Mouse (Mus musculus): ENCODE data around the gene Ehmt1. TPM values are rescaled to one million over a fixed set of nuclear protein-coding genes. Genes with fewer than 3 reads are reported as not detected.
A peak's percentile ranks its signal among the peaks of the same experiment; 100 is the strongest.
"Not testable (repeated sequence)": the region's sequence is repeated elsewhere in the genome, so short reads cannot be mapped to it uniquely, and the experiment has no call there.

Ehmt1 gene
- polyA plus RNA-seq (2015; fragmentation: Nextera tagmentation; extraction: Ambion mirVana), result 88.4 and 93.2 TPM in 2 replicates

- H3K27ac ChIP-seq, result peak within 1 kb of the TSS; percentile 96
- H3K4me2 ChIP-seq, result peak within 1 kb of the TSS; percentile 57
- H3K36me3 ChIP-seq, result 0 out of 2 replicates have a peak, but pooled peaks cover 5% of the 10 kb centered on the region
- peaks cover 15% of the 10 kb centered on the region for H3K4me1 ChIP-seq
- no peaks in the 10 kb centered on the region for H3K27me3 ChIP-seq
- H3K9me3 ChIP-seq (replicated peaks), result no peaks in the 10 kb centered on the region
- peak; percentile 99 for ATAC-seq (replicated peaks; ENCODE audit: low FRiP score)
- peak within 1 kb of the TSS; percentile 93 for H3K4me3 ChIP-seq (replicated peaks)
- peak within 1 kb of the TSS; percentile 99 for H3K9ac ChIP-seq
- under 1% methylated on average over 90 of the region's 112 CpGs for WGBS
Measured at GRCm38 (mm10) chr2:24918930-24919838, at the start of gene Ehmt1. Gene Ehmt1, minus strand, starts transcription at chr2:24919614.

- Histone ChIP-seq H3K4me3 (replicated peaks) (peak within 1 kb of the TSS; percentile 73), H3K4me2 (peak within 1 kb of the TSS; percentile 74), H3K4me1 (peaks cover 10% of the 10 kb centered on the region), H3K9ac (peak within 1 kb of the TSS; percentile 77), H3K27ac (peak within 1 kb of the TSS; percentile 54; the same call in 1 of the 2 replicates), H3K36me3 (peaks cover 56% of the 10 kb centered on the region), H3K9me3 (replicated peaks) (no peaks in the 10 kb centered on the region), H3K27me3 (no peaks in the 10 kb centered on the region)
- WGBS, result under 1% methylated on average over 28 of the region's 28 CpGs
- peak; percentile 86 for ATAC-seq (replicated peaks; ENCODE audit: low FRiP score)
Measured at GRCm38 (mm10) chr2:24962304-24963000, 43.0 kb upstream of the Ehmt1 start, which contains the start of gene Dph7. Gene Dph7, plus strand, starts transcription at chr2:24962400.

- no peak overlapping the region for H3K27ac ChIP-seq
- ATAC-seq (replicated peaks; ENCODE audit: low FRiP score), result no peak
- 38% methylated on average over 3 of the region's 3 CpGs for WGBS
Measured at GRCm38 (mm10) chr2:24960910-24961309, 41.5 kb upstream of the Ehmt1 start.

GRCm38 (mm10) chr2:24952537-24953055, 33.2 kb upstream of the Ehmt1 start:
- Histone ChIP-seq H3K27ac (no peak overlapping the region), H3K9me3 (replicated peaks) (no peaks in the 10 kb centered on the region), H3K9ac (no peak overlapping the region), H3K27me3 (no peaks in the 10 kb centered on the region), H3K4me2 (no peak overlapping the region), H3K4me1 (peaks cover 16% of the 10 kb centered on the region), H3K36me3 (peaks cover 60% of the 10 kb centered on the region), H3K4me3 (replicated peaks) (no peak overlapping the region)
- no peak for ATAC-seq (replicated peaks; ENCODE audit: low FRiP score)
- 89% methylated on average over 4 of the region's 4 CpGs for WGBS

More at GRCm38 (mm10) chr2:24960910-24961309, 41.5 kb upstream of the Ehmt1 start:
- H3K9ac ChIP-seq, result no peak overlapping the region
- peaks cover 59% of the 10 kb centered on the region for H3K36me3 ChIP-seq
- no peak overlapping the region for H3K4me2 ChIP-seq
- H3K27me3 ChIP-seq, result no peaks in the 10 kb centered on the region
- H3K4me3 ChIP-seq (replicated peaks), result no peak overlapping the region
- H3K4me1 ChIP-seq, result peaks cover 10% of the 10 kb centered on the region
- no peaks in the 10 kb centered on the region for H3K9me3 ChIP-seq (replicated peaks)

- Histone ChIP-seq H3K9me3 (replicated peaks) (no peaks in the 10 kb centered on the region), H3K36me3 (peaks cover 35% of the 10 kb centered on the region), H3K4me2 (peak overlapping the region; percentile 78), H3K27me3 (no peaks in the 10 kb centered on the region), H3K4me1 (peaks cover 16% of the 10 kb centered on the region), H3K4me3 (replicated peaks) (peak overlapping the region; percentile 69), H3K27ac (peak overlapping the region; percentile 78), H3K9ac (peak overlapping the region; percentile 80)
- WGBS, result under 1% methylated on average over 31 of the region's 31 CpGs
- no peak; the same call in none of the 2 replicates for ATAC-seq (replicated peaks; ENCODE audit: low FRiP score)
Measured at GRCm38 (mm10) chr2:24950189-24950535, 30.7 kb upstream of the Ehmt1 start.

DNA sequence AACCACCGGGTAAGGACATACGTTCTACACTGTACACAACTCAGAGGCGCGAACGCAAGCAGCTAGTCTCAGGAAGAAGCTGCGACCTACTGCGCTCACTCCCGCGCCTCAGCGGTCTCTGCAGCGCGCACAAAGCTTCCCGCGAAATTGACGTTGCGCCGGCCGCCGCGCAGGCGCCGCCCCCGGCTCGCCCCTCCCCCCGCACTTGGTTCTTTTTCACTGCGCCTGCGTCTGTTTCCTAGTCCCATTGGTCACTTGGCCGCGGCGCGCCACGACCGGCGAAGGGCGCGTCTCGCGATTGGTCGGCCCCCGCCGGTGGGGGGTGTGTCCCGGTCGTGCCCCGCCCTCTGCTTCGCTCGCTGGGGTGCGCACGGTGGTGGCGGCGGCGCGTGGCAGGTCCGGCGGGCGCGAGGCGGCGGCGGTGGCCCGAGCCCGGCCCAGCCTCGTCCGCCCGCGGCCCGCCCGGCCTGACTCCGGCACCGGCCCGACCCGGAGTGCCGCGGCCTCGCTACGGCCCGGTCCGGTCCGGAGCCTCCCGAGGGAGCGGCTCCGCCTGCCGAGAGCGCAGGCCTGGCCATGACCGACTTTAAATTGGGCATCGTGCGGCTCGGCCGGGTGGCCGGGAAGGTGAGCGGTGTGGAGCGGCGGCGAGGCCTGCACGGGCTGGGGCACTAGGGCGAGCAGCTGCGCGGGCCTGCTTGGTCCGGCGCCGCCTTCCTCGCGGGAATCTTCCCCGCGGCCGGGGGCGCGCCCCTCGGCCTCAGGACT, 30.2 kb upstream of the Ehmt1 start, which contains the start of gene Zmynd19:
Zmynd19 (plus strand) TSS at position 372 of the 768 bp plus-strand sequence.
- WGBS, result under 1% methylated on average over 99 of the region's 108 CpGs
- peak within 1 kb of the TSS; percentile 69 for H3K4me3 ChIP-seq (replicated peaks)
- H3K4me1 ChIP-seq, result peaks cover 16% of the 10 kb centered on the region
- H3K4me2 ChIP-seq, result peak within 1 kb of the TSS; percentile 78
- H3K27me3 ChIP-seq, result no peaks in the 10 kb centered on the region
- no peaks in the 10 kb centered on the region for H3K9me3 ChIP-seq (replicated peaks)
- peak; percentile 99 for ATAC-seq (replicated peaks; ENCODE audit: low FRiP score)
- peak within 1 kb of the TSS; percentile 78 for H3K27ac ChIP-seq
- H3K9ac ChIP-seq, result peak within 1 kb of the TSS; percentile 80
- H3K36me3 ChIP-seq, result peaks cover 30% of the 10 kb centered on the region

DNA sequence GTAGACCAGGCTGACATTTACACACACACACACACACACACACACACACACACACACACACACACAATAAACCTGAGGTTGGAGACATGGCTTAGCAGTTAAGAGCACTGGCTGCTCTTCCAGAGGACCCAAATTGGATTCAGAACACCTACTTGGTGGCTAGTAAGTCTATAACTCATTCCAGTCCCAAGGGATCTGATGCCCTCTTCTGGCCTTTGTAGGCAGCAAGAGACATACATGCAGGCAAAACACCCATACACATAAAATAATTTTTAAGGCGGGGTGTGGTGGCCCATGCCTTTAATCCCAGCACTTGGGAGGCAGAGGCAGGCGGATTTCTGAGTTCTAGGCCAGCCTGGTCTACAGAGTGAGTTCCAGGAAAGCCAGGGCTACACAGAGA, 24.9 kb upstream of the Ehmt1 start:
- not testable (repeated sequence) for H3K27me3 ChIP-seq; ATAC-seq (replicated peaks; ENCODE audit: low FRiP score)
- WGBS, result 52% methylated on average over 2 of the region's 2 CpGs

GRCm38 (mm10) chr2:24942092-24942491, 22.7 kb upstream of the Ehmt1 start:
- ATAC-seq (replicated peaks; ENCODE audit: low FRiP score), result no peak
- Histone ChIP-seq H3K4me1 (no peaks in the 10 kb centered on the region), H3K27ac (no peak overlapping the region), H3K36me3 (no peaks in the 10 kb centered on the region), H3K4me2 (no peak overlapping the region), H3K9me3 (replicated peaks) (no peaks in the 10 kb centered on the region), H3K9ac (no peak overlapping the region), H3K27me3 (0 out of 2 replicates have a peak, but pooled peaks cover under 1% of the 10 kb centered on the region), H3K4me3 (replicated peaks) (no peak overlapping the region)
- WGBS, result 69% methylated on average over 4 of the region's 4 CpGs

More for the DNA sequence above, 24.9 kb upstream of the Ehmt1 start:
- H3K4me3 ChIP-seq (replicated peaks); H3K4me2 ChIP-seq; H3K9me3 ChIP-seq (replicated peaks); H3K36me3 ChIP-seq; H3K4me1 ChIP-seq; H3K27ac ChIP-seq; H3K9ac ChIP-seq: not testable (repeated sequence)

- H3K9me3 ChIP-seq (replicated peaks), result no peaks in the 10 kb centered on the region
- H3K9ac ChIP-seq, result peak within 1 kb of the TSS; percentile 73
- H3K4me1 ChIP-seq, result peaks cover 23% of the 10 kb centered on the region
- under 1% methylated on average over 49 of the region's 49 CpGs for WGBS
- H3K36me3 ChIP-seq, result no peaks in the 10 kb centered on the region
- peak; percentile 96 for ATAC-seq (replicated peaks; ENCODE audit: low FRiP score)
- H3K4me3 ChIP-seq (replicated peaks), result peak within 1 kb of the TSS; percentile 76
- H3K27ac ChIP-seq, result peak within 1 kb of the TSS; percentile 89
- peak within 1 kb of the TSS; percentile 98 for H3K4me2 ChIP-seq
- H3K27me3 ChIP-seq, result 0 out of 2 replicates have a peak, but pooled peaks cover 3% of the 10 kb centered on the region
Measured at GRCm38 (mm10) chr2:24935057-24935796, 15.8 kb upstream of the Ehmt1 start, which contains the start of gene Arrdc1. Gene Arrdc1, minus strand, starts transcription at chr2:24935252.

GRCm38 (mm10) chr2:24934441-24934963, 15.1 kb upstream of the Ehmt1 start:
- Histone ChIP-seq H3K27me3 (0 out of 2 replicates have a peak, but pooled peaks cover 3% of the 10 kb centered on the region), H3K4me2 (peak overlapping the region; percentile 98), H3K9me3 (replicated peaks) (no peaks in the 10 kb centered on the region), H3K4me3 (replicated peaks) (peak overlapping the region; percentile 76), H3K36me3 (no peaks in the 10 kb centered on the region), H3K4me1 (peaks cover 23% of the 10 kb centered on the region), H3K27ac (peak overlapping the region; percentile 89), H3K9ac (peak overlapping the region; percentile 73)
- 4% methylated on average over 15 of the region's 19 CpGs for WGBS
- peak; percentile 75 for ATAC-seq (replicated peaks; ENCODE audit: low FRiP score)
